Mouse (Mus musculus): ENCODE results near the gene Cep95. TPM values are rescaled to one million over a fixed set of nuclear protein-coding genes. Genes with fewer than 3 reads are reported as not detected.
A peak's percentile ranks its signal among the peaks of the same experiment; 100 is the strongest.
"Not testable (repeated sequence)": the region's sequence is repeated elsewhere in the genome, so short reads cannot be mapped to it uniquely, and the experiment has no call there.

Cep95 gene
- polyA plus RNA-seq (2016; fragmentation: Nextera tagmentation; extraction: Ambion mirVana): 12.6 and 12.7 TPM in 2 replicates

GRCm38 (mm10) chr11:106788775-106789459 is at the start of gene Cep95, which contains the start of gene Ddx5:
TSS of gene Cep95 (plus strand) at chr11:106789252.
TSS of gene Ddx5 (minus strand) at chr11:106789185.
- peak; percentile 89 for ATAC-seq
- H3K4me1 ChIP-seq: peaks cover 39% of the 10 kb centered on the region
- peaks cover 60% of the 10 kb centered on the region for H3K36me3 ChIP-seq
- H3K27me3 ChIP-seq (replicated peaks): no peaks in the 10 kb centered on the region
- H3K4me2 ChIP-seq: peak within 1 kb of the TSS; percentile 80
- WGBS (ENCODE audit: insufficient replicate concordance): under 1% methylated on average over 58 of the region's 58 CpGs
- H3K27ac ChIP-seq: peak within 1 kb of the TSS; percentile 99
- peak within 1 kb of the TSS; percentile 99 for H3K9ac ChIP-seq
- H3K4me3 ChIP-seq: peak within 1 kb of the TSS; percentile 83
- no peaks in the 10 kb centered on the region for H3K9me3 ChIP-seq (replicated peaks)

GRCm38 (mm10) chr11:106740724-106741123 is 48.3 kb upstream of the Cep95 start:
- not testable (repeated sequence) for H3K36me3 ChIP-seq; H3K4me3 ChIP-seq; H3K9ac ChIP-seq; H3K4me2 ChIP-seq; H3K9me3 ChIP-seq (replicated peaks); H3K27ac ChIP-seq; ATAC-seq; H3K27me3 ChIP-seq (replicated peaks); H3K4me1 ChIP-seq
- 85% methylated on average over 6 of the region's 8 CpGs for WGBS (ENCODE audit: insufficient replicate concordance)

- 67% methylated on average over 6 of the region's 6 CpGs for WGBS (ENCODE audit: insufficient replicate concordance)
- Histone ChIP-seq H3K27me3 (replicated peaks) (no peaks in the 10 kb centered on the region), H3K4me3 (no peak overlapping the region), H3K4me1 (no peaks in the 10 kb centered on the region), H3K36me3 (no peaks in the 10 kb centered on the region), H3K27ac (no peak overlapping the region), H3K9me3 (replicated peaks) (no peaks in the 10 kb centered on the region), H3K4me2 (no peak overlapping the region), H3K9ac (no peak overlapping the region)
- no peak for ATAC-seq
Measured at GRCm38 (mm10) chr11:106741232-106741631, 47.8 kb upstream of the Cep95 start.

- Histone ChIP-seq H3K4me3 (no peak overlapping the region), H3K9ac (no peak overlapping the region), H3K4me2 (no peak overlapping the region), H3K27ac (no peak overlapping the region), H3K4me1 (no peaks in the 10 kb centered on the region), H3K9me3 (replicated peaks) (no peaks in the 10 kb centered on the region), H3K36me3 (no peaks in the 10 kb centered on the region), H3K27me3 (replicated peaks) (no peaks in the 10 kb centered on the region)
- 74% methylated on average over 3 of the region's 3 CpGs for WGBS (ENCODE audit: insufficient replicate concordance)
- ATAC-seq: no peak
Measured at GRCm38 (mm10) chr11:106741826-106742225, 47.2 kb upstream of the Cep95 start.

GRCm38 (mm10) chr11:106742388-106742841 is 46.6 kb upstream of the Cep95 start:
- Histone ChIP-seq H3K36me3 (no peaks in the 10 kb centered on the region), H3K4me1 (no peaks in the 10 kb centered on the region), H3K4me3 (no peak overlapping the region), H3K9me3 (replicated peaks) (no peaks in the 10 kb centered on the region), H3K9ac (no peak overlapping the region), H3K4me2 (no peak overlapping the region), H3K27me3 (replicated peaks) (no peaks in the 10 kb centered on the region), H3K27ac (no peak overlapping the region)
- ATAC-seq: no peak
- WGBS (ENCODE audit: insufficient replicate concordance): 34% methylated on average over 6 of the region's 6 CpGs

- H3K27ac ChIP-seq: no peak overlapping the region
- no peaks in the 10 kb centered on the region for H3K4me1 ChIP-seq
- no peak overlapping the region for H3K4me2 ChIP-seq
- no peaks in the 10 kb centered on the region for H3K9me3 ChIP-seq (replicated peaks)
- H3K9ac ChIP-seq: no peak overlapping the region
- H3K36me3 ChIP-seq: no peaks in the 10 kb centered on the region
- ATAC-seq: no peak
- no peak overlapping the region for H3K4me3 ChIP-seq
- 75% methylated on average over 5 of the region's 5 CpGs for WGBS (ENCODE audit: insufficient replicate concordance)
- no peaks in the 10 kb centered on the region for H3K27me3 ChIP-seq (replicated peaks)
Measured at GRCm38 (mm10) chr11:106744949-106745348, 44.1 kb upstream of the Cep95 start.

- H3K27me3 ChIP-seq (replicated peaks); H3K36me3 ChIP-seq; H3K9me3 ChIP-seq (replicated peaks); H3K9ac ChIP-seq; H3K4me2 ChIP-seq; ATAC-seq; H3K4me3 ChIP-seq: not testable (repeated sequence)
- H3K4me1 ChIP-seq: peaks cover 30% of the 10 kb centered on the region
- 86% methylated on average over 7 of the region's 7 CpGs for WGBS (ENCODE audit: insufficient replicate concordance)
- 0 out of 2 replicates have a peak overlapping the region, but pooled peaks have one; percentile 8 for H3K27ac ChIP-seq
Measured at GRCm38 (mm10) chr11:106749557-106750120, 39.4 kb upstream of the Cep95 start.

- ATAC-seq: no peak
- Histone ChIP-seq H3K36me3 (no peaks in the 10 kb centered on the region), H3K27ac (peak within 1 kb of the TSS; percentile 25), H3K27me3 (replicated peaks) (peaks cover 9% of the 10 kb centered on the region; the same call in 1 of the 2 replicates), H3K4me2 (peak within 1 kb of the TSS; percentile 29), H3K9me3 (replicated peaks) (no peaks in the 10 kb centered on the region), H3K9ac (no peak within 1 kb of the TSS), H3K4me3 (no peak within 1 kb of the TSS), H3K4me1 (peaks cover 30% of the 10 kb centered on the region)
- WGBS (ENCODE audit: insufficient replicate concordance): 59% methylated on average over 13 of the region's 13 CpGs
Measured at GRCm38 (mm10) chr11:106750121-106750751, 38.8 kb upstream of the Cep95 start, which contains the start of gene Pecam1. TSS of gene Pecam1 (minus strand) at chr11:106750628.

- Histone ChIP-seq H3K4me1 (peaks cover 30% of the 10 kb centered on the region), H3K4me2 (peak within 1 kb of the TSS; percentile 29), H3K36me3 (no peaks in the 10 kb centered on the region), H3K4me3 (no peak within 1 kb of the TSS), H3K27ac (peak within 1 kb of the TSS; percentile 25), H3K27me3 (replicated peaks) (peaks cover 9% of the 10 kb centered on the region; the same call in 1 of the 2 replicates), H3K9me3 (replicated peaks) (no peaks in the 10 kb centered on the region), H3K9ac (no peak within 1 kb of the TSS)
- no peak for ATAC-seq
- WGBS (ENCODE audit: insufficient replicate concordance): 29% methylated on average over 17 of the region's 17 CpGs
Measured at GRCm38 (mm10) chr11:106751039-106752018, 37.7 kb upstream of the Cep95 start, which contains the start of gene Milr1. TSS of gene Milr1 (plus strand) at chr11:106751226.

- ATAC-seq: no peak
- H3K4me1 ChIP-seq: peaks cover 30% of the 10 kb centered on the region
- no peaks in the 10 kb centered on the region for H3K9me3 ChIP-seq (replicated peaks)
- no peaks in the 10 kb centered on the region for H3K36me3 ChIP-seq
- H3K27me3 ChIP-seq (replicated peaks): peaks cover 9% of the 10 kb centered on the region; the same call in 1 of the 2 replicates
- WGBS (ENCODE audit: insufficient replicate concordance): 18% methylated on average over 7 of the region's 7 CpGs
- H3K9ac ChIP-seq: no peak overlapping the region
- H3K27ac ChIP-seq: no peak overlapping the region
- H3K4me2 ChIP-seq: no peak overlapping the region
- H3K4me3 ChIP-seq: no peak overlapping the region
Measured at GRCm38 (mm10) chr11:106752103-106752502, 36.9 kb upstream of the Cep95 start.

- no peaks in the 10 kb centered on the region for H3K9me3 ChIP-seq (replicated peaks)
- H3K4me1 ChIP-seq: peaks cover 35% of the 10 kb centered on the region
- no peak overlapping the region for H3K4me3 ChIP-seq
- no peak overlapping the region for H3K9ac ChIP-seq
- H3K36me3 ChIP-seq: no peaks in the 10 kb centered on the region
- no peak overlapping the region for H3K27ac ChIP-seq
- H3K4me2 ChIP-seq: no peak overlapping the region
- 55% methylated on average over 6 of the region's 6 CpGs for WGBS (ENCODE audit: insufficient replicate concordance)
- ATAC-seq: no peak
- peaks cover 9% of the 10 kb centered on the region; the same call in 1 of the 2 replicates for H3K27me3 ChIP-seq (replicated peaks)
Measured at GRCm38 (mm10) chr11:106753314-106753713, 35.7 kb upstream of the Cep95 start.

Measured in liver, embryonic 12.5 days (tissue).